Mouse (Mus musculus) ES-E14 (cell line): ENCODE data around the gene Zswim7. TPM values are rescaled to one million over a fixed set of nuclear protein-coding genes. Genes with fewer than 3 reads are reported as not detected.

Experiments
- DNase-seq: peaks from one replicate; pipeline ENCODE4 v3.0.0-alpha.2; 2013; ENCODE audit warnings: low read depth, low spot score
- H3K27ac ChIP-seq: 2 replicates; pipeline ENCODE4 v1.5.1; 2012; ENCODE audit warnings: low read depth, mild to moderate bottlenecking, low read length, moderate library complexity, mixed read lengths; ENCODE audit not compliant: poor library complexity, insufficient read depth, severe bottlenecking
- H3K36me3 ChIP-seq: 2 replicates; pipeline ENCODE4 v1.6.1; 2012; ENCODE audit warnings: mild to moderate bottlenecking, low read length, moderate library complexity, mixed read lengths; ENCODE audit not compliant: control insufficient read depth, poor library complexity, insufficient read depth, severe bottlenecking
- H3K4me1 ChIP-seq, 2 experiments: fragments of 150-350 bp in 1 of 2; sonication (generic) in 1 of 2; 2 replicates each; pipeline ENCODE4 v1.6.1; 2012; ENCODE audit warnings: low read length in 2 of 2, mild to moderate bottlenecking in 1 of 2, mixed read lengths in 1 of 2; ENCODE audit not compliant: control insufficient read depth in 2 of 2, insufficient read depth in 2 of 2, poor library complexity in 1 of 2
- H3K4me3 ChIP-seq, 2 experiments: fragments of 150-350 bp in 1 of 2; sonication (generic) in 1 of 2; 2 replicates each; pipeline ENCODE4 v1.5.1; 2012; ENCODE audit warnings: low read length in 2 of 2, low read depth in 1 of 2, mild to moderate bottlenecking in 1 of 2, mixed read lengths in 1 of 2; ENCODE audit not compliant: insufficient read depth in 1 of 2, poor library complexity in 1 of 2, severe bottlenecking in 1 of 2
- H3K9ac ChIP-seq: 2 replicates; pipeline ENCODE4 v1.6.1; 2012; ENCODE audit warnings: low read depth, mild to moderate bottlenecking, low read length, mixed read lengths; ENCODE audit not compliant: poor library complexity, insufficient read depth, severe bottlenecking
- H3K9me3 ChIP-seq: fragments of 150-350 bp; sonication (generic); 2 replicates; pipeline ENCODE4 v1.6.1; 2012; ENCODE audit warnings: low read depth, mild to moderate bottlenecking, low read length; ENCODE audit not compliant: control insufficient read depth, insufficient read depth
- CHD2 ChIP-seq: IDR thresholded peaks from 2 replicates; pipeline ENCODE4 v1.6.1; 2014; ENCODE audit warnings: mild to moderate bottlenecking, low read depth, low read length, inconsistent platforms
- HCFC1 ChIP-seq: IDR thresholded peaks from 2 replicates; pipeline ENCODE4 v1.6.1; 2012; ENCODE audit warnings: low read length, inconsistent platforms, borderline replicate concordance; ENCODE audit not compliant: insufficient read depth
- MAFK ChIP-seq: IDR thresholded peaks from 2 replicates; pipeline ENCODE4 v1.6.1; 2014; ENCODE audit warnings: mild to moderate bottlenecking, low read depth, low read length, inconsistent platforms; ENCODE audit not compliant: insufficient read depth
- ZC3H11A ChIP-seq: IDR thresholded peaks from 2 replicates; pipeline ENCODE4 v1.6.1; 2012; ENCODE audit warnings: low read depth, mild to moderate bottlenecking, inconsistent platforms, low read length, borderline replicate concordance
- ZNF384 ChIP-seq: IDR thresholded peaks from 2 replicates; pipeline ENCODE4 v1.6.1; 2012; ENCODE audit warnings: low read depth, low read length, inconsistent platforms
- in situ Hi-C, 2 experiments: fragments of 600-800 bp; cut with MboI; formaldehyde crosslinking; loops; one replicate each; pipeline ENCODE4 v1.15.1; 2025; ENCODE audit warnings: low sequenced_read_pairs in 2 of 2, inconsistent platforms in 1 of 2; ENCODE audit not compliant: unreplicated experiment in 2 of 2
- total RNA-seq: library from RNA; depleted of rRNA; stranded (reverse); fragments of 300-350 nt; gene quantifications from 2 replicates; pipeline ENCODE4 v1.2.3, GENCODE M21; 2012

Gene Zswim7
- total RNA-seq, 1 experiment, result 40.7 TPM

GRCm38 (mm10) chr11:62270851-62271250, 10.3 kb downstream of the Zswim7 start:
- DNase-seq, result no peak
- Histone ChIP-seq H3K27ac (no peak overlapping the region), H3K36me3 (peaks cover 9% of the 10 kb centered on the region; the same call in 1 of the 2 replicates), H3K9me3 (no peaks in the 10 kb centered on the region), H3K4me1 (no peaks in the 10 kb centered on the region), H3K4me3 (no peak overlapping the region), H3K9ac (no peak overlapping the region)
- in situ Hi-C loops, result loop anchor here in 1 of 2 experiments (10.0 kb wide), 1 partner anchor 316 kb away; the partner anchor contains the start of gene Specc1
- no peak for TF ChIP-seq ZC3H11A
- TF ChIP-seq MAFK, result no peak
- TF ChIP-seq CHD2, result no peak
- TF ChIP-seq ZNF384, result no peak
- no peak for TF ChIP-seq HCFC1

GRCm38 (mm10) chr11:62269097-62269496, 12.1 kb downstream of the Zswim7 start:
- no peak overlapping the region for H3K27ac ChIP-seq
- H3K4me3 ChIP-seq, result no peak overlapping the region
- no peaks in the 10 kb centered on the region for H3K9me3 ChIP-seq
- H3K36me3 ChIP-seq, result peaks cover 9% of the 10 kb centered on the region; the same call in 1 of the 2 replicates
- TF ChIP-seq CHD2 (no peak), HCFC1 (no peak), ZC3H11A (no peak), MAFK (peak; percentile 47; the same call in 1 of the 2 replicates), ZNF384 (no peak)
- in situ Hi-C loops, result no loop called here
- no peak for DNase-seq
- H3K4me1 ChIP-seq, result no peaks in the 10 kb centered on the region
- H3K9ac ChIP-seq, result no peak overlapping the region

- Histone ChIP-seq H3K27ac (no peak overlapping the region), H3K9ac (no peak overlapping the region), H3K4me1 (no peaks in the 10 kb centered on the region), H3K4me3 (no peak overlapping the region), H3K36me3 (peaks cover 8% of the 10 kb centered on the region; the same call in 1 of the 2 replicates), H3K9me3 (no peaks in the 10 kb centered on the region)
- TF ChIP-seq ZNF384, result no peak
- no peak for TF ChIP-seq HCFC1
- no peak for TF ChIP-seq MAFK
- no peak for TF ChIP-seq CHD2
- TF ChIP-seq ZC3H11A, result no peak
- DNase-seq, result no peak
- in situ Hi-C loops, result no loop called here
Measured at GRCm38 (mm10) chr11:62268381-62268780, 12.8 kb downstream of the Zswim7 start.

- in situ Hi-C loops, result no loop called here
- no peak for DNase-seq
- no peak overlapping the region for H3K4me3 ChIP-seq
- no peaks in the 10 kb centered on the region for H3K9me3 ChIP-seq
- H3K4me1 ChIP-seq, result no peaks in the 10 kb centered on the region
- H3K27ac ChIP-seq, result no peak overlapping the region
- no peak overlapping the region for H3K9ac ChIP-seq
- TF ChIP-seq HCFC1, result no peak
- no peak for TF ChIP-seq ZC3H11A
- TF ChIP-seq ZNF384, result no peak
- no peak for TF ChIP-seq CHD2
- TF ChIP-seq MAFK, result no peak
- H3K36me3 ChIP-seq, result peaks cover 8% of the 10 kb centered on the region; the same call in 1 of the 2 replicates
Measured at GRCm38 (mm10) chr11:62266466-62267214, 14.5 kb downstream of the Zswim7 start.
